ENCODE assay signal across 8 mouse cellular contexts in genomic region chr1:134989372-134989771, GRCm38 (mm10). TPM values are rescaled to one million over a fixed set of nuclear protein-coding genes. Genes with fewer than 3 reads are reported as not detected.
DNase-seq lines count a peak whose midpoint lies in the region; ATAC-seq lines count a peak whose summit lies in the region.

No protein-coding gene starts in this region.

- peak; percentile 45 for DNase-seq in kidney, adult 11 months
- DNase-seq in adrenal gland, adult 2 months, result peak; percentile 76
- DNase-seq in embryo, embryonic 11 days, result peak; percentile 92
- peak; percentile 88 for DNase-seq in heart, postnatal 4 days
- peak; percentile 78 to 90 for DNase-seq in left cerebral cortex, postnatal 25 days (ENCODE audit: low spot score in 2 of 2)
- peak; percentile 68 for DNase-seq in ovary, postnatal 36 days (ENCODE audit: low spot score)
- peak; percentile 82 for DNase-seq in thymus, postnatal 14 days

- ATAC-seq in kidney, embryonic 15.5 days (replicated peaks; ENCODE audit: low FRiP score), result no peak

- peaks cover 26% of the 10 kb centered on the region for H3K4me1 ChIP-seq in kidney, embryonic 15.5 days

- H3K9me3 ChIP-seq in kidney, embryonic 15.5 days (replicated peaks), result no peaks in the 10 kb centered on the region

- H3K9ac ChIP-seq in kidney, embryonic 15.5 days, result no peak overlapping the region

- no peak overlapping the region for H3K4me3 ChIP-seq in kidney, embryonic 15.5 days (replicated peaks)

- peaks cover 29% of the 10 kb centered on the region for H3K27me3 ChIP-seq in kidney, embryonic 15.5 days

- no peaks in the 10 kb centered on the region for H3K36me3 ChIP-seq in kidney, embryonic 15.5 days

- 10% methylated on average over 7 of the region's 7 CpGs for WGBS in kidney, embryonic 15.5 days

- intact Hi-C loops in left cerebral cortex, postnatal 25 days (cut with DNase I), result loop anchor here (1.0 kb wide), 1 partner anchor 117 kb away; no protein-coding TSS in a partner anchor

- no peak overlapping the region for H3K4me2 ChIP-seq in kidney, embryonic 15.5 days

- H3K27ac ChIP-seq in kidney, embryonic 15.5 days, result no peak overlapping the region

RNA-seq across cellular contexts. Expression of gene Ube2t, which starts 27.0 kb away (rescaled TPM):
- 44.2 TPM in 2 replicates for polyA plus RNA-seq in kidney, embryonic 15.5 days (2015; fragmentation: Nextera tagmentation; extraction: Ambion mirVana)
- 1 to 10 TPM in 1 of 2 experiments, under 1 TPM in 1; 0.98 to 1.0 TPM for total RNA-seq in adrenal gland, adult 2 months (2021)
- 1.3 and 2.3 TPM in 2 replicates for polyA plus RNA-seq in adrenal gland, adult 2 months (2012; rRNA removed)
- total RNA-seq in heart, postnatal 4 days (2021), result 10 to 100 TPM; 22.6 to 24.2 TPM
- total RNA-seq in left cerebral cortex, postnatal 25 days (2021), result 1 to 10 TPM; 2.7 to 3.1 TPM

RNA-seq across cellular contexts. Expression of gene Ppp1r12b, which starts 33.6 kb away (rescaled TPM):
- 5.2 and 6.7 TPM in 2 replicates for polyA plus RNA-seq in kidney, embryonic 15.5 days (2015; fragmentation: Nextera tagmentation; extraction: Ambion mirVana)
- 10 to 100 TPM; 12.3 to 13.8 TPM for total RNA-seq in adrenal gland, adult 2 months (2021)
- 3.3 and 4.3 TPM in 2 replicates for polyA plus RNA-seq in adrenal gland, adult 2 months (2012; rRNA removed)
- 100 to 1,000 TPM; 118 to 124 TPM for total RNA-seq in heart, postnatal 4 days (2021)
- total RNA-seq in left cerebral cortex, postnatal 25 days (2021), result 10 to 100 TPM; 79.1 to 81.7 TPM

Comparison
In these comparisons a context has a peak if more than half of its experiments do, and no peak if none do; other contexts are left out.
1. RNA of gene Ube2t, which starts 27.0 kb away (total RNA-seq): 22.6 to 24.2 TPM in heart, postnatal 4 days; 2.7 to 3.1 TPM in left cerebral cortex, postnatal 25 days and 0.98 to 1.0 TPM in adrenal gland, adult 2 months; every median in the first group is over 4 times any median in the second.
2. RNA of gene Ppp1r12b, which starts 33.6 kb away (total RNA-seq): 118 to 124 TPM in heart, postnatal 4 days and 79.1 to 81.7 TPM in left cerebral cortex, postnatal 25 days; 12.3 to 13.8 TPM in adrenal gland, adult 2 months; every median in the first group is over 4 times any median in the second.
3. Peak in every context shown above with its lines, with median percentiles within 50 percentile points of each other: DNase-seq.